Mouse (Mus musculus): ENCODE results near the gene Parp1. TPM values are rescaled to one million over a fixed set of nuclear protein-coding genes. Genes with fewer than 3 reads are reported as not detected.

Gene Parp1
- polyA plus RNA-seq, 1 experiment from 2014 or later, result 278 TPM

- peaks cover 42% of the 10 kb centered on the region for H3K4me1 ChIP-seq
- H3K27ac ChIP-seq, result no peak overlapping the region
- WGBS, result 82% methylated on average over 4 of the region's 4 CpGs
- no peaks in the 10 kb centered on the region for H3K9me3 ChIP-seq (replicated peaks)
- H3K4me3 ChIP-seq, result no peak overlapping the region
- no peaks in the 10 kb centered on the region for H3K36me3 ChIP-seq
- peaks cover 32% of the 10 kb centered on the region for H3K27me3 ChIP-seq (ENCODE audit: low read depth, poor library complexity, severe bottlenecking)
- DNase-seq (ENCODE audit: low spot score), result no peak
Measured at GRCm38 (mm10) chr1:180545918-180546545, 22.7 kb upstream of the Parp1 start.

GRCm38 (mm10) chr1:180546798-180547750 lies 21.6 kb upstream of the Parp1 start:
- H3K36me3 ChIP-seq, result no peaks in the 10 kb centered on the region
- H3K27ac ChIP-seq, result peak overlapping the region; percentile 72
- peak overlapping the region; percentile 40 for H3K4me3 ChIP-seq
- H3K27me3 ChIP-seq (ENCODE audit: low read depth, poor library complexity, severe bottlenecking), result peaks cover 32% of the 10 kb centered on the region
- H3K4me1 ChIP-seq, result peaks cover 33% of the 10 kb centered on the region
- 41% methylated on average over 13 of the region's 13 CpGs for WGBS
- H3K9me3 ChIP-seq (replicated peaks), result no peaks in the 10 kb centered on the region
- DNase-seq (ENCODE audit: low spot score), result no peak

- under 1% methylated on average over 16 of the region's 16 CpGs for WGBS
- H3K9me3 ChIP-seq (replicated peaks), result no peaks in the 10 kb centered on the region
- H3K27me3 ChIP-seq (ENCODE audit: low read depth, poor library complexity, severe bottlenecking), result peaks cover 32% of the 10 kb centered on the region
- H3K36me3 ChIP-seq, result no peaks in the 10 kb centered on the region
- peak; percentile 65 for DNase-seq (ENCODE audit: low spot score)
- peak overlapping the region; percentile 40 for H3K4me3 ChIP-seq
- H3K27ac ChIP-seq, result peak overlapping the region; percentile 72
- H3K4me1 ChIP-seq, result peaks cover 33% of the 10 kb centered on the region
Measured at GRCm38 (mm10) chr1:180547751-180548669, 20.7 kb upstream of the Parp1 start.

DNA sequence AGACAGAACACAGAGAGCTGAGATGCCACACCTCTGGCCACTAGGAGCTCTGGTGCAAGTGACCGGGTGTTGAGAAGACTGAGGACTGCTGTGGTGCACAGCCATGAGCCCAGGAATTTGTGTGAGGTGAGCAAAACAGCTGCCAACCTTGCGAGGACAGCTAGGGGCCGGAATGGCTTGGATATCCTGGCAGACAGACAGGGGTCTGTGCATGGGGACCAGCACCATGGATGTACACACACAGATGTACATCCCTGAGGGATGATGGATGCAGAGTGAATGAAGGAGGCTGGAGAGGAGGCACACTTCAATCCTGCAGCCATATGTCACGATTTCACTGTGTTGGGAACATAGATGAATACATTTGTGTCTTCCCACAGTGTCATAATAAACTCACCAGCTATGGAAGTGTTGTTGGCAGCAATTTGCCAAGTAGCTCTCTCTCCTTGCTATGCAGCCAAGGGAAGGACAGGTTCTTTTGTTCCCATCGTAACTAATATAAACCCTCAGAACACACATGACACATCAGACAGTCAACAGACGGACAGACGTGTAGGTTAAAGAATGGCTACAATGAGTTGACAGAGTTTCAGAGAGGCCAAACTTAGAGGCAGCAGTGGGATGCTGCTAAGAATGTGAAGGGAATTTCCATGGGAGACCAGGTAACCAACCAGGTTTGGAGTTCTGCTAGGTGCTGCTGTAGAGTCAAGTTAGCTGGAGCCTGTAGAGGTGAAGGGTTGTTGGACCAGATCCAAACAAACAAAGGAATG lies 19.0 kb upstream of the Parp1 start:
- peaks cover 33% of the 10 kb centered on the region for H3K4me1 ChIP-seq
- WGBS, result 72% methylated on average over 7 of the region's 7 CpGs
- H3K27ac ChIP-seq, result peak overlapping the region; percentile 42
- no peak overlapping the region for H3K4me3 ChIP-seq
- no peaks in the 10 kb centered on the region for H3K9me3 ChIP-seq (replicated peaks)
- peaks cover 32% of the 10 kb centered on the region for H3K27me3 ChIP-seq (ENCODE audit: low read depth, poor library complexity, severe bottlenecking)
- H3K36me3 ChIP-seq, result no peaks in the 10 kb centered on the region
- no peak for DNase-seq (ENCODE audit: low spot score)

- peak; percentile 38 for DNase-seq (ENCODE audit: low spot score)
- no peaks in the 10 kb centered on the region for H3K36me3 ChIP-seq
- no peak overlapping the region for H3K27ac ChIP-seq
- no peak overlapping the region for H3K4me3 ChIP-seq
- peaks cover 32% of the 10 kb centered on the region for H3K27me3 ChIP-seq (ENCODE audit: low read depth, poor library complexity, severe bottlenecking)
- no peaks in the 10 kb centered on the region for H3K9me3 ChIP-seq (replicated peaks)
- peaks cover 33% of the 10 kb centered on the region for H3K4me1 ChIP-seq
- WGBS, result 26% methylated on average over 5 of the region's 5 CpGs
Measured at GRCm38 (mm10) chr1:180550770-180551169, 18.0 kb upstream of the Parp1 start.

DNA sequence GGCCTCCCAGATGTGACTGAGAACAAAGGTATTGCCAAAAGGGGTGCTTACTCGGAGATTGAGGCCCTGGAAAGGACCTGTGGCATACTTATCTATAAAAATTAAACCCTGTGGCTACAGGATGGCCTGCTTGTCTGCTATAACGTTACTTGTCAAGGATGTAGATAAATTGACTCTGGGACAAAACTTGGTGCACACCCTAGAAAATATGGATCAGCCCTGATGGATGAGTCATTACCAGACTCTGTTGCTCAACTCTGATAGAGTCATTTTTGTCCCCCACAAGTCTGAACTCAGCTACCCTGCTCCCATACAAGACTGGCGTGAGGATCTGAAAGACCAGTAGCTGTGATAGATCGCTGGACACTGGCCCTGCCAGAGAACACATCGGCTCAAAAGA lies 11.8 kb upstream of the Parp1 start:
- H3K4me3 ChIP-seq, result no peak overlapping the region

DNA sequence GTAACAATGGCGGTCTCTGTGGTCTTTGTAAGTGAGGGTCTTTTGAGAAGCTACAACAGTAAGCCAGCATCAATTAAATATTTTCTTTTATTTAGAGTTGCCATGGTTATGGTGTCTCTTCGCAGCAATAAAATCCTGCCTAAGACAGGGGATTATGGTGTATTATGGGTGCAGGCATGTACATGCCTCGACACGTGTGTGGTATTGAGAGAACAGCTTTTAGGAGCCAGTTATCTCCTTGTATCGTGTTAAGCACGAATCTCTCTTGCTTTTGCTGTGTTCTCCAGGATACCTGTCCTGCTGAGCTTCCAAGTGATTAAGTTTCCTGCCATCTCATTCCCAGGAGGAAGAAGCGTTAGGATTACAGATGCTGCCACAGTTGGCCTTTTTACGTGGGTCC lies 9.3 kb upstream of the Parp1 start:
- 82% methylated on average over 8 of the region's 8 CpGs for WGBS
- Histone ChIP-seq H3K27me3 (ENCODE audit: low read depth, poor library complexity, severe bottlenecking) (no peaks in the 10 kb centered on the region; the same call in 1 of the 2 replicates), H3K36me3 (no peaks in the 10 kb centered on the region)

More for the DNA sequence above, 11.8 kb upstream of the Parp1 start:
- DNase-seq (ENCODE audit: low spot score), result no peak
- H3K9me3 ChIP-seq (replicated peaks), result no peaks in the 10 kb centered on the region
- no peaks in the 10 kb centered on the region; the same call in 1 of the 2 replicates for H3K27me3 ChIP-seq (ENCODE audit: low read depth, poor library complexity, severe bottlenecking)
- 86% methylated on average over 5 of the region's 5 CpGs for WGBS
- no peaks in the 10 kb centered on the region for H3K36me3 ChIP-seq
- no peak overlapping the region for H3K27ac ChIP-seq
- peaks cover 19% of the 10 kb centered on the region for H3K4me1 ChIP-seq

DNA sequence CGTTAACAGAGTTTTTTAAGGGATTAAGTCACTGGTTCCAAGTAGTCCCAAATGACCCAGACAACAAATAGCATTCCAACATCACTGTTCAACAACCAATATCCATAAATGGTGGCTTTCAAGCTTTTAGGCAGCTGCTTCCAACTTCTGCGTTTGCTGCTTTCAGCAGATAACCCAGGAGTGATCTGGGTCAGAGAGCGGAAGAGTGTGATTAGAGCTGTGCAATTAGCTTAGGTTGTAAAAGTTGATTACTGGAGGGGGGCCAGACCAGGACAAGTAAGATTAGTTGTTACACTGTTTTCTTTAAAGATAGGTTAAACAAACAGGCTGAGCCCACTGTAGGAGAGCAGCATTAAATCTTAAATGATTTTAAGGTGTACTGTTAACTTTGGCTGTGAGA lies 7.5 kb upstream of the Parp1 start:
- no peak for DNase-seq (ENCODE audit: low spot score)
- Histone ChIP-seq H3K27ac (no peak overlapping the region), H3K4me3 (no peak overlapping the region), H3K27me3 (ENCODE audit: low read depth, poor library complexity, severe bottlenecking) (no peaks in the 10 kb centered on the region; the same call in 1 of the 2 replicates), H3K9me3 (replicated peaks) (no peaks in the 10 kb centered on the region), H3K4me1 (peaks cover 30% of the 10 kb centered on the region), H3K36me3 (no peaks in the 10 kb centered on the region)
- WGBS, result 15% methylated on average over 3 of the region's 3 CpGs

More for the DNA sequence above, 9.3 kb upstream of the Parp1 start:
- H3K4me1 ChIP-seq, result peaks cover 30% of the 10 kb centered on the region
- H3K4me3 ChIP-seq, result no peak overlapping the region
- no peaks in the 10 kb centered on the region for H3K9me3 ChIP-seq (replicated peaks)
- no peak for DNase-seq (ENCODE audit: low spot score)
- H3K27ac ChIP-seq, result no peak overlapping the region

DNA sequence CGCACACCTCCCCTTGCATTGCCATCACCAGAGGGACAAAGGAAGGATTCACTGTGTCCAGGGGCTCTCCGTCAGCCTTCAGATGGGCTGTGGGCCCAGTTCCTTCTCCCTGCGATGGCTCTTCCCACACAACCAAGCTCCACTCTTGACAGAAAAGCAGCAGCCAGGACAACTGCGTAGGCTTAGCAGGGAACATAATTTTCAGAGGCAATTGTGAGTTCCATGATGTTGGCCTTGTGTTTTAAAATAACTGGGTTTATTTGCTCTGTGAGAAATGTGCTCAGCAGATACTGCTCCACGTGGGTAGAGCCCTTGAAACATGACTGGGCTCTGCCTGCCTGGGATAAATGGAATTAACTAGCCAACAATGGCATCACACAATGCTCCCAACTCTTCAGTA lies 3.8 kb upstream of the Parp1 start:
- no peak for DNase-seq (ENCODE audit: low spot score)
- Histone ChIP-seq H3K9me3 (replicated peaks) (no peaks in the 10 kb centered on the region), H3K27ac (no peak overlapping the region), H3K36me3 (no peaks in the 10 kb centered on the region), H3K4me1 (peaks cover 29% of the 10 kb centered on the region), H3K4me3 (no peak overlapping the region), H3K27me3 (ENCODE audit: low read depth, poor library complexity, severe bottlenecking) (no peaks in the 10 kb centered on the region; the same call in 1 of the 2 replicates)
- 89% methylated on average over 5 of the region's 5 CpGs for WGBS

GRCm38 (mm10) chr1:180567761-180568160 lies 963 bp upstream of the Parp1 start:
- no peak for DNase-seq (ENCODE audit: low spot score)
- WGBS, result 76% methylated on average over 4 of the region's 4 CpGs
- Histone ChIP-seq H3K36me3 (peaks cover 21% of the 10 kb centered on the region), H3K4me3 (no peak overlapping the region), H3K27ac (no peak overlapping the region), H3K9me3 (replicated peaks) (no peaks in the 10 kb centered on the region), H3K27me3 (ENCODE audit: low read depth, poor library complexity, severe bottlenecking) (no peaks in the 10 kb centered on the region), H3K4me1 (peaks cover 28% of the 10 kb centered on the region)

DNA sequence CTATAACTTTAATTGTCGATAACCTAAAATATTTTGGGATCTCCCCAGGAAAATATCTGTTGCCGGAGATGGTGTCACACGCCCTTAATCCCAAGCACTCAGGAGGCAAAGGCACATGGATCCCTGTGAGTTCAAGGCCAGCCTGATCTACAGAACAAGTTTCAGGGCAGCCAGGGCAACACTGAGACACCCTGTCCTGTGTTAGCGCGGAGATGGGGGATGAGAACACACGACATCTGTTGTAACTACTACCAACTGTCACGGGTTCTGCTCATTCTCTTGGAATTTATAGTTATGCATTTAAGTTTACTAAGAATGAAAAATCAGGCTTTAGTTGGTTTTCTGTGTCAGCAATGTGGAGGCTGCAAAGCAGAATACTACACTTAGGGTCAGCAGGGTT lies 476 bp upstream of the Parp1 start:
- 42% methylated on average over 7 of the region's 7 CpGs for WGBS
- H3K36me3 ChIP-seq, result peaks cover 26% of the 10 kb centered on the region
- H3K27me3 ChIP-seq (ENCODE audit: low read depth, poor library complexity, severe bottlenecking), result no peaks in the 10 kb centered on the region
- no peaks in the 10 kb centered on the region for H3K9me3 ChIP-seq (replicated peaks)
- peak overlapping the region; percentile 95 for H3K27ac ChIP-seq
- H3K4me3 ChIP-seq, result peak overlapping the region; percentile 86
- DNase-seq (ENCODE audit: low spot score), result no peak
- H3K4me1 ChIP-seq, result peaks cover 26% of the 10 kb centered on the region

- Histone ChIP-seq H3K4me1 (peaks cover 18% of the 10 kb centered on the region), H3K4me3 (peak overlapping the region; percentile 86), H3K27ac (peak overlapping the region; percentile 95), H3K27me3 (ENCODE audit: low read depth, poor library complexity, severe bottlenecking) (no peaks in the 10 kb centered on the region), H3K9me3 (replicated peaks) (no peaks in the 10 kb centered on the region), H3K36me3 (peaks cover 38% of the 10 kb centered on the region)
- under 1% methylated on average over 17 of the region's 17 CpGs for WGBS
- DNase-seq (ENCODE audit: low spot score), result no peak
Measured at GRCm38 (mm10) chr1:180569453-180569852, 729 bp downstream of the Parp1 start.

Data from limb, embryonic 10.5 days (tissue).